Mouse (Mus musculus) spleen, adult 2 months (tissue): ENCODE data around the gene Fgr. TPM values are rescaled to one million over a fixed set of nuclear protein-coding genes. Genes with fewer than 3 reads are reported as not detected.

ENCODE experiments used
- DNase-seq, 2 experiments: peaks; one replicate each; pipeline versions ENCODE4 v3.0.0 to v3.0.0-alpha.2; 2012 to 2021; ENCODE audit warnings: low spot score in 2 of 2, low read depth in 1 of 2
- H3K27ac ChIP-seq: fragments of 200-500 bp; 2 replicates; pipeline ENCODE4 v1.5.1; 2012; ENCODE audit warnings: low read length, inconsistent platforms; ENCODE audit not compliant: insufficient read depth
- H3K27me3 ChIP-seq: fragments of 200-500 bp; 2 replicates; pipeline ENCODE4 v1.6.1; 2012; ENCODE audit warnings: mild to moderate bottlenecking, moderate library complexity, low read length, inconsistent platforms; ENCODE audit not compliant: control insufficient read depth, insufficient read depth
- H3K36me3 ChIP-seq: fragments of 200-500 bp; 2 replicates; pipeline ENCODE4 v1.6.1; 2012; ENCODE audit warnings: mild to moderate bottlenecking, low read length, inconsistent platforms; ENCODE audit not compliant: control insufficient read depth, insufficient read depth
- H3K4me1 ChIP-seq: fragments of 200-500 bp; 2 replicates; pipeline ENCODE4 v1.6.1; 2011; ENCODE audit warnings: inconsistent platforms; ENCODE audit not compliant: control insufficient read depth, insufficient read depth, insufficient read length
- H3K4me3 ChIP-seq: fragments of 200-500 bp; 2 replicates; pipeline ENCODE4 v1.5.1; 2011; ENCODE audit warnings: mild to moderate bottlenecking, inconsistent platforms; ENCODE audit not compliant: insufficient read depth, insufficient read length; ENCODE audit errors: extremely low read depth
- CTCF ChIP-seq: fragments of 200-500 bp; IDR thresholded peaks from 2 replicates; pipeline ENCODE4 v1.5.1; 2011; ENCODE audit warnings: mild to moderate bottlenecking, inconsistent platforms; ENCODE audit not compliant: insufficient read depth, insufficient read length, insufficient replicate concordance; ENCODE audit errors: extremely low read depth
- POLR2A ChIP-seq: fragments of 200-500 bp; IDR thresholded peaks from 2 replicates; pipeline ENCODE4 v1.6.1; 2011; ENCODE audit warnings: low read depth, low read length, inconsistent platforms
- WGBS: fragments of 180-500 bp; shearing (Covaris S2); methylation state at CpG from one replicate; pipeline ENCODE4 v1.1.7; 2018; 5-methylcytosine and 5-hydroxymethylcytosine counted together
- polyA plus RNA-seq: library from polyadenylated mRNA; depleted of rRNA; stranded (reverse); fragments of >200 nt; gene quantifications from 2 replicates; pipeline ENCODE4 v1.2.3, GENCODE M21; 2012

The Fgr gene
- polyA plus RNA-seq, 1 experiment: 37.5 TPM

GRCm38 (mm10) chr4:132946047-132947001 is 27.6 kb upstream of the Fgr start:
- peak; percentile 45 to 85 for DNase-seq
- peak overlapping the region; percentile 34; the same call in 1 of the 2 replicates for H3K4me3 ChIP-seq
- no peaks in the 10 kb centered on the region for H3K27me3 ChIP-seq
- 16% methylated on average over 27 of the region's 27 CpGs for WGBS
- no peak for TF ChIP-seq CTCF
- peak; percentile 32 for TF ChIP-seq POLR2A
- peaks cover 23% of the 10 kb centered on the region; the same call in 1 of the 2 replicates for H3K4me1 ChIP-seq
- peak overlapping the region; percentile 90 for H3K27ac ChIP-seq
- no peaks in the 10 kb centered on the region for H3K36me3 ChIP-seq

- no peak overlapping the region for H3K27ac ChIP-seq
- WGBS: 83% methylated on average over 24 of the region's 24 CpGs
- H3K4me1 ChIP-seq: peaks cover 19% of the 10 kb centered on the region; the same call in 1 of the 2 replicates
- no peaks in the 10 kb centered on the region for H3K27me3 ChIP-seq
- no peak for DNase-seq
- TF ChIP-seq CTCF: no peak
- no peaks in the 10 kb centered on the region for H3K36me3 ChIP-seq
- H3K4me3 ChIP-seq: no peak overlapping the region
Measured at GRCm38 (mm10) chr4:132949882-132950532, 23.9 kb upstream of the Fgr start.

- peaks cover 15% of the 10 kb centered on the region; the same call in 1 of the 2 replicates for H3K4me1 ChIP-seq
- no peak overlapping the region for H3K27ac ChIP-seq
- H3K4me3 ChIP-seq: no peak overlapping the region
- no peak for TF ChIP-seq POLR2A
- no peak for TF ChIP-seq CTCF
- no peaks in the 10 kb centered on the region for H3K27me3 ChIP-seq
- no peak for DNase-seq
- H3K36me3 ChIP-seq: no peaks in the 10 kb centered on the region
- WGBS: 49% methylated on average over 2 of the region's 2 CpGs
Measured at GRCm38 (mm10) chr4:132950999-132951398, 22.9 kb upstream of the Fgr start.

- H3K36me3 ChIP-seq: no peaks in the 10 kb centered on the region
- no peak for TF ChIP-seq CTCF
- no peak for TF ChIP-seq POLR2A
- no peak for DNase-seq
- no peak overlapping the region for H3K27ac ChIP-seq
- H3K27me3 ChIP-seq: no peaks in the 10 kb centered on the region
- H3K4me1 ChIP-seq: peaks cover 12% of the 10 kb centered on the region; the same call in 1 of the 2 replicates
- WGBS: 84% methylated on average over 7 of the region's 7 CpGs
- no peak overlapping the region for H3K4me3 ChIP-seq
Measured at GRCm38 (mm10) chr4:132954530-132955394, 19.1 kb upstream of the Fgr start.

GRCm38 (mm10) chr4:132955395-132955791 is 18.5 kb upstream of the Fgr start:
- Histone ChIP-seq H3K4me3 (no peak overlapping the region), H3K36me3 (no peaks in the 10 kb centered on the region), H3K4me1 (peaks cover 17% of the 10 kb centered on the region; the same call in 1 of the 2 replicates), H3K27ac (no peak overlapping the region), H3K27me3 (no peaks in the 10 kb centered on the region)
- WGBS: 78% methylated on average over 2 of the region's 2 CpGs
- DNase-seq: no peak
- TF ChIP-seq CTCF (no peak), POLR2A (no peak)
